Mouse (Mus musculus) erythroblast, embryonic 14.5 days (primary cell): ENCODE data around the gene Mia2.

Experiments used
- GATA1 ChIP-seq: IDR thresholded peaks from 2 replicates; pipeline ENCODE4 v1.6.1; 2012; ENCODE audit warnings: low read length, inconsistent platforms, mixed read lengths
- TAL1 ChIP-seq: IDR thresholded peaks from 3 replicates; pipeline ENCODE4 v1.6.1; 2012; ENCODE audit warnings: low read length, inconsistent platforms, mixed read lengths

DNA sequence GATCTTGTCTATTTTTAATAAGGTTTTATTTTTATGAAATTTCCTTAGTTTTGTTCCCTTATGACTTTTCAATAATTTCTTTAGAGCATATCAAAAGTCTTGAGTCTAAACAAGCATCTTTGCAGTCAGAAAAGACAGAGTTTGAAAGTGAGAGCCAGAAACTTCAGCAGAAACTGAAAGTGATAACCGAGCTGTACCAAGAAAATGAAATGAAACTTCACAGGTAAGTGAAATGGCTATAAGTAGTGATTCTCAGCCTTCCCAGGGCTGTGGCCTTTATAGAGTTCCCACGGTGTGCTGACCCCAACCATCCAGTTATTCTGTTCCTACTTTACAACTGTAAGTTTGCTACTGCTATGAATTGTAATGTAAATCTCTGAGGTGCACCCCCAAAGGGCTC, 67.2 kb downstream of the Mia2 start:
- TF ChIP-seq GATA1 (no peak), TAL1 (no peak)
